Mouse (Mus musculus): ENCODE measurements around the gene Dglucy.

DNA sequence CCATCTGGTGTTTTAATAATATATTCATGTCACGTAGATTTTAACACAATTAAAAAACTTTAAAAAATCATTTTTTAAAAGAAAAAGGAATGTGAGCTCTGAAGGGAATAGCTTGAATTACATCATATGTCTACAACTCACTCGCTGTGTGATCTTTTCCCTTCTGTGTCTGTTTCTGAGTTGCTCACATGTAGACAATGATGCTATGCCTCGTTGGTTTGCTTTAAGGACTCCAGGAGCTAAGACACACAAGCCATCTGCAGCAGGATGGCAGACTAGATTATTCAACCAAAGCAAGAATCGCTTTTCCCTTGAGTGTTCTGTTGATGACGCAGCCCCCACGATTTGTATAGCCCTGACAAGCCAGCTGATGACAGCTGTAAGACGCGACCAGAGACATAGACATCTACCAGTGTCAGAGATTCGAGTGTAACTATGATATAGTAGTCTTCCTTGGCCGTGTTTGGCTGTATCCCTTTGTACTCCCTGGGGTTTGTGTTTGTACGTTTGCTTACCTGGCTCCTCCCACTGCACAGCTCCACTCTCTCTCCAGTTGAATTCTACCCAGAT lies 86.7 kb downstream of the Dglucy start:
- TF ChIP-seq CTCF (IDR thresholded peaks at IDR 0.05; ENCODE audit: low read depth, low read length) (no peak), POLR2A (IDR thresholded peaks at IDR 0.05; ENCODE audit: borderline replicate concordance, low read depth, low read length) (no peak)
